Mouse (Mus musculus) MEL (cell line): ENCODE data around the gene 2310039H08Rik.

Experiments
- CTCF ChIP-seq, 3 experiments: IDR thresholded peaks in 2 of 3; conservative IDR thresholded peaks in 1 of 3; 2 replicates each; pipeline ENCODE4 v1.5.1; 2011 to 2012; ENCODE audit warnings: low read length in 3 of 3, low read depth in 2 of 3, mild to moderate bottlenecking in 2 of 3, improper control_type of control experiment in 1 of 3, inconsistent platforms in 1 of 3, mixed read lengths in 1 of 3, moderate library complexity in 1 of 3; ENCODE audit not compliant: control insufficient read depth in 1 of 3, insufficient read depth in 1 of 3, poor library complexity in 1 of 3, severe bottlenecking in 1 of 3
- NELFE ChIP-seq: IDR thresholded peaks from 2 replicates; pipeline ENCODE4 v1.6.1; 2011; ENCODE audit warnings: low read depth, low read length, improper control_type of control experiment
- USF2 ChIP-seq, 2 experiments: IDR thresholded peaks; 2 replicates each; pipeline ENCODE4 v1.6.1; 2011 to 2012; ENCODE audit warnings: improper control_type of control experiment in 2 of 2, low read length in 2 of 2, borderline replicate concordance in 1 of 2, inconsistent platforms in 1 of 2, low read depth in 1 of 2, mild to moderate bottlenecking in 1 of 2; ENCODE audit not compliant: insufficient read depth in 1 of 2

GRCm38 (mm10) chr17:46801761-46802160 lies 29.3 kb downstream of the 2310039H08Rik start:
- TF ChIP-seq CTCF (IDR thresholded peaks at IDR 0.05 in 2 of 3, conservative IDR thresholded peaks at IDR 0.05 in 1 of 3; ENCODE audit: control insufficient read depth in 1 of 3, insufficient read depth in 1 of 3, low read depth in 2 of 3, low read length in 3 of 3, poor library complexity in 1 of 3, severe bottlenecking in 1 of 3) = no peak
- no peak for TF ChIP-seq NELFE
- no peak for TF ChIP-seq USF2 (IDR thresholded peaks at IDR 0.05; ENCODE audit: borderline replicate concordance in 1 of 2, insufficient read depth in 1 of 2, low read depth in 1 of 2, low read length in 2 of 2)
